Mouse (Mus musculus) kidney, postnatal 0 days (tissue): ENCODE data around the gene Sec31a. TPM values are rescaled to one million over a fixed set of nuclear protein-coding genes. Genes with fewer than 3 reads are reported as not detected.

ENCODE experiments used
- ATAC-seq: fragments of 200-750 bp; cut with Nextera tagmentation; replicated peaks from 2 replicates; pipeline ENCODE4 v1.8.0; 2017; ENCODE audit warnings: low read depth, moderate number of reproducible peaks, moderate TSS enrichment, moderate library complexity; ENCODE audit not compliant: low FRiP score
- DNase-seq: peaks from one replicate; pipeline ENCODE4 v3.0.0-alpha.2; 2016; ENCODE audit warnings: low spot score
- H3K27ac ChIP-seq: fragments of 300-500 bp; sonication (generic); 2 replicates; pipeline ENCODE4 v1.5.1; 2014; ENCODE audit warnings: mild to moderate bottlenecking
- H3K27me3 ChIP-seq: fragments of 300-500 bp; sonication (generic); 2 replicates; pipeline ENCODE4 v1.6.1; 2014; ENCODE audit warnings: low read length, mixed read lengths; ENCODE audit not compliant: insufficient read depth
- H3K36me3 ChIP-seq: fragments of 300-500 bp; sonication (generic); 2 replicates; pipeline ENCODE4 v1.6.1; 2014; ENCODE audit warnings: low read length, mixed read lengths; ENCODE audit not compliant: insufficient read depth
- H3K4me1 ChIP-seq: fragments of 300-500 bp; sonication (generic); replicated peaks from 2 replicates; pipeline ENCODE4 v1.6.1; 2014; ENCODE audit warnings: antibody characterized with exemption, low read length, mixed read lengths; ENCODE audit not compliant: insufficient read depth
- H3K4me2 ChIP-seq: fragments of 300-500 bp; sonication (generic); 2 replicates; pipeline ENCODE4 v1.6.1; 2014; ENCODE audit warnings: mild to moderate bottlenecking, low read length, moderate library complexity, mixed read lengths
- H3K4me3 ChIP-seq: fragments of 300-500 bp; sonication (generic); replicated peaks from 2 replicates; pipeline ENCODE4 v1.5.1; 2014; ENCODE audit warnings: low read depth, low read length
- H3K9ac ChIP-seq: fragments of 300-500 bp; sonication (generic); 2 replicates; pipeline ENCODE4 v1.6.1; 2014; ENCODE audit warnings: low read depth, low read length
- H3K9me3 ChIP-seq: fragments of 300-500 bp; sonication (generic); replicated peaks from 2 replicates; pipeline ENCODE4 v1.6.1; 2016; ENCODE audit warnings: low read length, inconsistent platforms, mixed read lengths
- CTCF ChIP-seq: IDR thresholded peaks from 2 replicates; pipeline ENCODE4 v1.5.1; 2016; ENCODE audit warnings: antibody characterized with exemption, low read depth, mild to moderate bottlenecking, moderate library complexity
- WGBS: fragments of 180-500 bp; shearing (Covaris S2); extraction: QIAGEN DNeasy Blood & Tissue Kit; methylation state at CpG from one replicate; pipeline ENCODE4 v1.1.7; 2014; 5-methylcytosine and 5-hydroxymethylcytosine counted together
- polyA plus RNA-seq: library from polyadenylated mRNA; unstranded; fragments of >200 nt; fragmentation: Nextera tagmentation; extraction: Ambion mirVana; gene quantifications from 2 replicates; pipeline ENCODE4 v1.2.1, GENCODE M21; 2015

Gene Sec31a
- polyA plus RNA-seq, 1 experiment from 2014 or later: 131 TPM

- no peak overlapping the region for H3K9ac ChIP-seq
- no peak overlapping the region for H3K4me2 ChIP-seq
- no peak overlapping the region for H3K27ac ChIP-seq
- H3K27me3 ChIP-seq: no peaks in the 10 kb centered on the region
- H3K4me3 ChIP-seq: no peak overlapping the region
- TF ChIP-seq CTCF: no peak
- ATAC-seq (no peak), DNase-seq (no peak)
- no peaks in the 10 kb centered on the region for H3K4me1 ChIP-seq
- 91% methylated on average over 5 of the region's 5 CpGs for WGBS
- no peaks in the 10 kb centered on the region for H3K36me3 ChIP-seq
- no peaks in the 10 kb centered on the region for H3K9me3 ChIP-seq
Observed at GRCm38 (mm10) chr5:100437917-100438316, 21.9 kb upstream of the Sec31a start.

- Histone ChIP-seq H3K4me2 (no peak overlapping the region), H3K27me3 (no peaks in the 10 kb centered on the region), H3K9me3 (no peaks in the 10 kb centered on the region), H3K27ac (no peak overlapping the region), H3K4me3 (no peak overlapping the region), H3K36me3 (no peaks in the 10 kb centered on the region), H3K9ac (no peak overlapping the region), H3K4me1 (no peaks in the 10 kb centered on the region)
- DNase-seq (no peak), ATAC-seq (no peak)
- 98% methylated on average over 4 of the region's 4 CpGs for WGBS
- peak; percentile 47 for TF ChIP-seq CTCF
Observed at GRCm38 (mm10) chr5:100437086-100437485, 21.1 kb upstream of the Sec31a start.

GRCm38 (mm10) chr5:100430966-100431365 is 14.9 kb upstream of the Sec31a start:
- DNase-seq: no peak
- no peak overlapping the region for H3K4me2 ChIP-seq

GRCm38 (mm10) chr5:100430076-100430390 is 14.0 kb upstream of the Sec31a start:
- H3K36me3 ChIP-seq: peaks cover 6% of the 10 kb centered on the region
- peak overlapping the region; percentile 92 for H3K27ac ChIP-seq
- no peak; the same call in 1 of the 2 replicates for ATAC-seq
- no peaks in the 10 kb centered on the region for H3K27me3 ChIP-seq
- no peaks in the 10 kb centered on the region for H3K9me3 ChIP-seq
- peaks cover 11% of the 10 kb centered on the region; the same call in 1 of the 2 replicates for H3K4me1 ChIP-seq
- H3K4me2 ChIP-seq: peak overlapping the region; percentile 61
- peak overlapping the region; percentile 78 for H3K9ac ChIP-seq
- no peak for DNase-seq
- peak overlapping the region; percentile 66 for H3K4me3 ChIP-seq
- no peak for TF ChIP-seq CTCF
- WGBS: 3% methylated on average over 11 of the region's 11 CpGs

More at GRCm38 (mm10) chr5:100430966-100431365, 14.9 kb upstream of the Sec31a start:
- H3K27me3 ChIP-seq: no peaks in the 10 kb centered on the region
- no peak overlapping the region for H3K9ac ChIP-seq
- WGBS: 50% methylated on average over 2 of the region's 2 CpGs
- H3K4me3 ChIP-seq: no peak overlapping the region
- no peak for ATAC-seq
- H3K27ac ChIP-seq: no peak overlapping the region
- H3K36me3 ChIP-seq: peaks cover 6% of the 10 kb centered on the region
- TF ChIP-seq CTCF: no peak
- H3K4me1 ChIP-seq: peaks cover 11% of the 10 kb centered on the region; the same call in 1 of the 2 replicates
- H3K9me3 ChIP-seq: no peaks in the 10 kb centered on the region

- peak; percentile 99 for DNase-seq
- no peaks in the 10 kb centered on the region for H3K27me3 ChIP-seq
- peaks cover 13% of the 10 kb centered on the region; the same call in 1 of the 2 replicates for H3K4me1 ChIP-seq
- peak overlapping the region; percentile 78 for H3K9ac ChIP-seq
- peak overlapping the region; percentile 66 for H3K4me3 ChIP-seq
- no peaks in the 10 kb centered on the region for H3K9me3 ChIP-seq
- TF ChIP-seq CTCF: no peak
- peak overlapping the region; percentile 69 for H3K4me2 ChIP-seq
- WGBS: under 1% methylated on average over 53 of the region's 53 CpGs
- H3K27ac ChIP-seq: peak overlapping the region; percentile 92
- peaks cover 8% of the 10 kb centered on the region for H3K36me3 ChIP-seq
- peak; percentile 99 for ATAC-seq
Observed at GRCm38 (mm10) chr5:100429344-100430075, 13.5 kb upstream of the Sec31a start.

- ATAC-seq (peak; percentile 49), DNase-seq (peak; percentile 80)
- peaks cover 11% of the 10 kb centered on the region for H3K36me3 ChIP-seq
- peak overlapping the region; percentile 72 for H3K9ac ChIP-seq
- H3K4me2 ChIP-seq: peak overlapping the region; percentile 69
- H3K9me3 ChIP-seq: no peaks in the 10 kb centered on the region
- peaks cover 18% of the 10 kb centered on the region; the same call in 1 of the 2 replicates for H3K4me1 ChIP-seq
- no peaks in the 10 kb centered on the region for H3K27me3 ChIP-seq
- no peak for TF ChIP-seq CTCF
- WGBS: under 1% methylated on average over 20 of the region's 20 CpGs
- peak overlapping the region; percentile 80 for H3K27ac ChIP-seq
- H3K4me3 ChIP-seq: peak overlapping the region; percentile 66
Observed at GRCm38 (mm10) chr5:100428734-100429343, 12.8 kb upstream of the Sec31a start.
